Mouse (Mus musculus): ENCODE data around the gene Gm14322.
"Not testable (repeated sequence)": the region's sequence is repeated elsewhere in the genome, so short reads cannot be mapped to it uniquely, and the experiment has no call there.

Gene Gm14322

GRCm38 (mm10) chr2:177758941-177759558 is at the start of gene Gm14322:
Gene Gm14322 (plus strand): TSS chr2:177759288.
- not testable (repeated sequence) for DNase-seq (ENCODE audit: low read depth)

- not testable (repeated sequence) for DNase-seq (ENCODE audit: low read depth)
Observed at GRCm38 (mm10) chr2:177741487-177741886, 17.6 kb upstream of the Gm14322 start.

- DNase-seq (ENCODE audit: low read depth): peak; percentile 25
Observed at GRCm38 (mm10) chr2:177787351-177787750, 28.3 kb downstream of the Gm14322 start.

GRCm38 (mm10) chr2:177806170-177806569 is 47.1 kb downstream of the Gm14322 start:
- not testable (repeated sequence) for DNase-seq (ENCODE audit: low read depth)
